Mouse (Mus musculus) adrenal gland, adult 8-10 months (tissue): Measurements from ENCODE around the gene Zdhhc15. TPM values are rescaled to one million over a fixed set of nuclear protein-coding genes. Genes with fewer than 3 reads are reported as not detected.

ENCODE experiments used
- total RNA-seq, 4 experiments: library from RNA; stranded (reverse); gene quantifications; 2 replicates each; pipeline ENCODE4 v1.2.4; 2022

Zdhhc15 gene
- total RNA-seq, 4 experiments from 2014 or later = 1.4 to 2.4 (median 1.8) TPM

Other genes starting within 250 kb of the Zdhhc15 start
- 10 to 100 TPM; 17.7 to 19.7 (median 18.7) TPM for gene Uprt, start 188.2 kb downstream of the Zdhhc15 start, total RNA-seq
- under 1 TPM in 1 of 4 experiments, not detected in 3; 0.24 TPM for gene Magee2, start 186.2 kb upstream of the Zdhhc15 start, total RNA-seq